Mouse (Mus musculus) cerebellum, adult 2 months (tissue): Measurements from ENCODE around the gene Ak8. TPM values are rescaled to one million over a fixed set of nuclear protein-coding genes. Genes with fewer than 3 reads are reported as not detected.

Source experiments
- DNase-seq, 2 experiments: peaks; one replicate each; pipeline ENCODE4 v3.0.0; 2021
- H3K27ac ChIP-seq: fragments of 200-500 bp; 2 replicates; pipeline ENCODE4 v1.5.1; 2012; ENCODE audit warnings: low read length, control low read depth, inconsistent platforms; ENCODE audit not compliant: insufficient read depth
- H3K27me3 ChIP-seq: fragments of 200-500 bp; 2 replicates; pipeline ENCODE4 v1.6.1; 2012; ENCODE audit warnings: inconsistent platforms, mild to moderate bottlenecking, low read length, moderate library complexity; ENCODE audit not compliant: control insufficient read depth, insufficient read depth
- H3K4me1 ChIP-seq: fragments of 200-500 bp; 2 replicates; pipeline ENCODE4 v1.6.1; 2011; ENCODE audit warnings: low read length; ENCODE audit not compliant: control insufficient read depth, insufficient read depth
- H3K4me3 ChIP-seq: fragments of 200-500 bp; replicated peaks from 2 replicates; pipeline ENCODE3; 2011; ENCODE audit warnings: mild to moderate bottlenecking, low read depth, low read length, control low read depth; ENCODE audit not compliant: insufficient read depth
- CTCF ChIP-seq: fragments of 200-500 bp; IDR thresholded peaks from 2 replicates; pipeline ENCODE4 v1.5.1; 2011; ENCODE audit warnings: low read depth, mild to moderate bottlenecking, control low read depth, low read length, moderate library complexity, borderline replicate concordance; ENCODE audit not compliant: insufficient read depth
- POLR2A ChIP-seq: fragments of 200-500 bp; IDR thresholded peaks from 2 replicates; pipeline ENCODE4 v1.6.1; 2011; ENCODE audit warnings: low read length, control low read depth, borderline replicate concordance; ENCODE audit not compliant: insufficient read depth
- WGBS: fragments of 180-500 bp; shearing (Covaris S2); methylation state at CpG from one replicate; pipeline ENCODE4 v1.1.7; 2018; 5-methylcytosine and 5-hydroxymethylcytosine counted together
- polyA plus RNA-seq: library from polyadenylated mRNA; depleted of rRNA; stranded (reverse); fragments of >200 nt; gene quantifications from 2 replicates; pipeline ENCODE4 v1.2.3, GENCODE M21; 2012; rRNA removed

Gene Ak8
- polyA plus RNA-seq, 1 experiment, result 0.70 TPM

- Histone ChIP-seq H3K27ac (peak within 1 kb of the TSS; percentile 49), H3K4me1 (peaks cover 11% of the 10 kb centered on the region; the same call in 1 of the 2 replicates), H3K27me3 (no peaks in the 10 kb centered on the region), H3K4me3 (peak within 1 kb of the TSS; percentile 83)
- TF ChIP-seq CTCF (no peak), POLR2A (peak; percentile 61; the same call in 1 of the 2 replicates)
- WGBS, result under 1% methylated on average over 63 of the region's 63 CpGs
- peak; percentile 93 to 97 for DNase-seq
Observed at GRCm38 (mm10) chr2:28840222-28840951, 140.4 kb downstream of the Ak8 start, which contains the start of the genes Gtf3c4 and Ddx31. Gene Gtf3c4 (minus strand): TSS chr2:28840360. Gene Ddx31 (plus strand): TSS chr2:28840406.

GRCm38 (mm10) chr2:28842042-28842441, 142.1 kb downstream of the Ak8 start:
- TF ChIP-seq POLR2A (no peak), CTCF (no peak)
- Histone ChIP-seq H3K4me3 (no peak overlapping the region), H3K27ac (no peak overlapping the region), H3K4me1 (peaks cover 6% of the 10 kb centered on the region; the same call in 1 of the 2 replicates), H3K27me3 (no peaks in the 10 kb centered on the region)
- WGBS, result 46% methylated on average over 3 of the region's 3 CpGs
- DNase-seq, result no peak

- WGBS, result 94% methylated on average over 2 of the region's 2 CpGs
- no peak for DNase-seq
- TF ChIP-seq CTCF (no peak), POLR2A (no peak)
Observed at GRCm38 (mm10) chr2:28848879-28849278, 148.9 kb downstream of the Ak8 start.

GRCm38 (mm10) chr2:28852594-28852993, 152.6 kb downstream of the Ak8 start:
- Histone ChIP-seq H3K27ac (no peak overlapping the region), H3K4me1 (no peaks in the 10 kb centered on the region), H3K4me3 (no peak overlapping the region), H3K27me3 (no peaks in the 10 kb centered on the region)
- 91% methylated on average over 3 of the region's 3 CpGs for WGBS
- TF ChIP-seq CTCF (no peak), POLR2A (no peak)
- DNase-seq, result no peak

More at GRCm38 (mm10) chr2:28848879-28849278, 148.9 kb downstream of the Ak8 start:
- no peak overlapping the region for H3K4me3 ChIP-seq
- no peaks in the 10 kb centered on the region for H3K4me1 ChIP-seq
- H3K27me3 ChIP-seq, result no peaks in the 10 kb centered on the region
- no peak overlapping the region for H3K27ac ChIP-seq

- no peak for DNase-seq
- H3K4me1 ChIP-seq, result no peaks in the 10 kb centered on the region
- no peak overlapping the region for H3K27ac ChIP-seq
- H3K27me3 ChIP-seq, result no peaks in the 10 kb centered on the region
- 54% methylated on average over 2 of the region's 2 CpGs for WGBS
- no peak overlapping the region for H3K4me3 ChIP-seq
- TF ChIP-seq CTCF (no peak), POLR2A (no peak)
Observed at GRCm38 (mm10) chr2:28855773-28856172, 155.8 kb downstream of the Ak8 start.

GRCm38 (mm10) chr2:28859303-28859702, 159.3 kb downstream of the Ak8 start:
- TF ChIP-seq CTCF (no peak), POLR2A (no peak)
- Histone ChIP-seq H3K4me1 (no peaks in the 10 kb centered on the region), H3K4me3 (no peak overlapping the region), H3K27me3 (no peaks in the 10 kb centered on the region), H3K27ac (no peak overlapping the region)
- WGBS, result 96% methylated on average over 4 of the region's 4 CpGs
- DNase-seq, result no peak

GRCm38 (mm10) chr2:28860678-28861423, 160.9 kb downstream of the Ak8 start:
- H3K27me3 ChIP-seq, result no peaks in the 10 kb centered on the region

More at GRCm38 (mm10) chr2:28860678-28861423, 160.9 kb downstream of the Ak8 start:
- Histone ChIP-seq H3K4me3 (no peak overlapping the region), H3K27ac (no peak overlapping the region), H3K4me1 (peaks cover 3% of the 10 kb centered on the region; the same call in 1 of the 2 replicates)
- 49% methylated on average over 8 of the region's 8 CpGs for WGBS
- TF ChIP-seq CTCF (no peak), POLR2A (no peak)
- no peak for DNase-seq

Other genes with a start within 250 kb of the Ak8 start
- 4.0 TPM in 2 replicates for gene 1700007K13Rik, start 233.8 kb upstream of the Ak8 start, polyA plus RNA-seq
- gene Mrps2, start 232.1 kb upstream of the Ak8 start, polyA plus RNA-seq, result 43.2 and 44.5 TPM in 2 replicates
- 1.1 and 1.5 TPM in 2 replicates for gene Gbgt1, start 203.3 kb upstream of the Ak8 start, polyA plus RNA-seq
- 0.48 TPM in 1 of 2 replicates, not detected in the other for gene Gm10134, start 194.1 kb upstream of the Ak8 start, polyA plus RNA-seq
- gene Ralgds, start 187.0 kb upstream of the Ak8 start, polyA plus RNA-seq, result 133 and 151 TPM in 2 replicates
- 0.10 TPM in 2 replicates for gene Cel, start 136.8 kb upstream of the Ak8 start, polyA plus RNA-seq
- 32.4 and 32.6 TPM in 2 replicates for gene Gtf3c5, start 116.4 kb upstream of the Ak8 start, polyA plus RNA-seq
- 0.18 TPM in 1 of 2 replicates, not detected in the other for gene Gfi1b, start 78.2 kb upstream of the Ak8 start, polyA plus RNA-seq
- gene Tsc1, start 58.9 kb upstream of the Ak8 start, polyA plus RNA-seq, result 34.4 and 34.9 TPM in 2 replicates
- gene Spaca9, start 437 bp upstream of the Ak8 start, polyA plus RNA-seq, result 0.61 and 1.5 TPM in 2 replicates
- gene Gtf3c4, start 140.2 kb downstream of the Ak8 start, polyA plus RNA-seq, result 15.5 and 15.7 TPM in 2 replicates
- 5.8 and 6.4 TPM in 2 replicates for gene Ddx31, start 140.2 kb downstream of the Ak8 start, polyA plus RNA-seq
- 12.0 and 12.6 TPM in 2 replicates for gene Barhl1, start 216.5 kb downstream of the Ak8 start, polyA plus RNA-seq